Mouse (Mus musculus) spleen, adult 2 months (tissue): ENCODE data around the gene Pfdn6.

Experiments
- CTCF ChIP-seq: fragments of 200-500 bp; IDR thresholded peaks from 2 replicates; pipeline ENCODE4 v1.5.1; 2011; ENCODE audit warnings: mild to moderate bottlenecking, inconsistent platforms; ENCODE audit not compliant: insufficient read depth, insufficient read length, insufficient replicate concordance; ENCODE audit errors: extremely low read depth
- POLR2A ChIP-seq: fragments of 200-500 bp; IDR thresholded peaks from 2 replicates; pipeline ENCODE4 v1.6.1; 2011; ENCODE audit warnings: low read depth, low read length, inconsistent platforms

DNA sequence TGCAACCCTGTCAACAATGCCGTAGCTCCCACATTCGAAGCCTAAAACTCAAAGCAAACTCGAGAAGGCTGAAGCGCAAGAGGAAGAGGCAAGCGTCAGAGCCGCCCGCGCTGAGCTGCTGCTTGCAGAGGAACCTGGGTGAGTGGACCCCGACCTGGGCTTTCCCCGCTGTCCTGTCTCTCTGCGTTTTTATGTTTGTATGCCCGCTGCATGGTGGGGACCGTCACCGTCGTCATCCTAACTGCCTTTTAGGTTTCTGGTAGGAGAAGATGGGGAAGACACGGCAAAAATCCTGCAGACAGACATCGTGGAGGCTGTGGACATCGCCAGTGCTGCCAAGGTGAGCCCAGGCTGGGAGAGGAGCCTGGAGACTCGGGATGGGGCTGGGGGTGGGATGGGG lies 1.2 kb upstream of the Pfdn6 start:
- TF ChIP-seq CTCF (no peak), POLR2A (no peak)
